Mouse (Mus musculus) activated CD4-positive, CD25-positive, alpha-beta regulatory T cell, adult 4 months (primary cell): ENCODE measurements at regions not wholly inside any gene's neighbourhood (a gene's known extent, or its start where the extent isn't known, plus 50 kb on each side); places are given as distances from the start of the nearest gene placed in this dataset.

ENCODE experiments used
- ATAC-seq: one replicate; pipeline ENCODE4 v1.8.0; 2017

DNA sequence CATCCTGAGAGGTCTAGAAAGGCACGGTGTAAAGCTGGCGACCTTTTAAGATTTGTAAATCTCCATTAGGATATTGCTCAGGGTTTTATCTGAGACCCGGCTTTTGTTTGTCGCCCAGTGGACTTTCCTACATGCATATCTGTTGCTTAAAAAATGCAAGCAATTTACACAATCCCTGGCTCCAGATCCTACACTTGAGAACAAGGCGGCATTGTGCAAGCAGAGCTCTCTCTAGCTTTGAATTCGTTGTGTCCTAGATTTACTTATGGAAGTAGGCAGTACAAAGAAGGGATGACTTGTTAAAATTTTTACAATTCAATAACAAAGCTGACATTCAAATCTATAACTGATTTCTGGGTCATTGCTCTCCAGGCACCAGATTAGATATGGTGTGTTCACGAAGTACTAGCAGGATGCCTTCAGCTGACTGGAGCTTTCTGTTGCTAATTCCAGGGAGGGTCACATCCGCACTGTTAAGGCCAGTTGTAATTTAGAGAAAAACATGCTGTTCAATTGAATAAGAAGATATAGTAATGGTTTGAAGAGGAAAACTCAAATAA lies 62.2 kb upstream of the Teddm2 start:
- ATAC-seq: no peak

DNA sequence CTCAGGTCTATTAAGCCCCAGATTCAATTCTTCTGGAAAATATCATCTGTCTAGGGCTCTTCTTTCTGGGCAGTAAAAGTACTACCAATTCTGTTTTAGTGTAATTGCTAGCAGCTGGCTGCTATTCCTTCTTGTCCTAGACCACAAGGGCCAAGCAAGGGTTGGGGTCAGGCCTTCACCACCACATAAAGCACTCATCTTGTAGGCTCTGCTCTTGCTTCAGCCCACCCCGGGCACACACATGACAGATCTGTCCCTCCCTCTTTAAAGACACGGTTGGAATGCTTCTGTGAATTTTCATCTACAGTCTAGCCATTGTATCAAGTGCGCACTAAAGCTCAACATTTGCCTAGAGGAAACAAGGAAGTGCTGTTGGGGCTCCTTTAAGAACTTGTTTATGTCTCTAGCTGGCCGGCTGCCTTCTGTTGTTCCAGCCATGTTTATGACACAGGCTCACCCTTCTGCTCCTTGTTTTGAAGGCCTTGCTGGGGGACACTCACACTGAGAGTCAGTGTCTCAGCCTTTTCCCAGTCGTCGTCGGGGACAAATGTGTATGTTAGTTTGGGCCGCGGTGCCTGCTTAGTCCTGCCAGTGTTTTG lies 63.8 kb upstream of the Teddm2 start:
- no peak for ATAC-seq

- no peak for ATAC-seq
These were observed 69.4 kb upstream of the Teddm2 start for GRCm38 (mm10) chr1:153969401-153969800.

DNA sequence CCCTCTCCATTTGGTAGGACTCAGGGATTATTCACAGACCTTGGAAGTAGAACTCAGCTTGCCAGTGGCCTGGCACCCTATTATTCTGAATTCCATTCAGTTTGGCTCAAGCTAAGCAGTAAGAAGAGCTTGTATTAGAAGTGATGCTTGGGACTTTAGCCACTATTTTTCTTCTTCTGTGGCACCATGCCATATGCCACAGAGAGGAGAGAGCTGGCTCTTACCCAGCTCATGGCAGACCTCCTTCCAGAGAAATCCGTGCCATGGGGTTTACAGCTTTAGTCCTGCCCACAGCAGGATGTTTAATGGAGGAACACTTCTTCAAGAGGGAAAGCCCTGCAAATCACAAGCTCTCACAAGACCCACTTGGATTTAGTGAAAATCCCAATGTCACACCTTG lies 74.3 kb upstream of the Teddm2 start:
- ATAC-seq: no peak

- ATAC-seq: no peak
These were observed 78.1 kb upstream of the Teddm2 start for GRCm38 (mm10) chr1:153977963-153978726.

GRCm38 (mm10) chr1:153980886-153981285 lies 80.9 kb upstream of the Teddm2 start:
- no peak for ATAC-seq

- ATAC-seq: no peak
These were observed 85.6 kb upstream of the Teddm2 start for GRCm38 (mm10) chr1:153985595-153985994.

- ATAC-seq: no peak
These were observed 86.6 kb upstream of the Teddm2 start for GRCm38 (mm10) chr1:153986632-153987031.

GRCm38 (mm10) chr1:153988297-153988696 lies 88.3 kb upstream of the Teddm2 start:
- no peak for ATAC-seq

DNA sequence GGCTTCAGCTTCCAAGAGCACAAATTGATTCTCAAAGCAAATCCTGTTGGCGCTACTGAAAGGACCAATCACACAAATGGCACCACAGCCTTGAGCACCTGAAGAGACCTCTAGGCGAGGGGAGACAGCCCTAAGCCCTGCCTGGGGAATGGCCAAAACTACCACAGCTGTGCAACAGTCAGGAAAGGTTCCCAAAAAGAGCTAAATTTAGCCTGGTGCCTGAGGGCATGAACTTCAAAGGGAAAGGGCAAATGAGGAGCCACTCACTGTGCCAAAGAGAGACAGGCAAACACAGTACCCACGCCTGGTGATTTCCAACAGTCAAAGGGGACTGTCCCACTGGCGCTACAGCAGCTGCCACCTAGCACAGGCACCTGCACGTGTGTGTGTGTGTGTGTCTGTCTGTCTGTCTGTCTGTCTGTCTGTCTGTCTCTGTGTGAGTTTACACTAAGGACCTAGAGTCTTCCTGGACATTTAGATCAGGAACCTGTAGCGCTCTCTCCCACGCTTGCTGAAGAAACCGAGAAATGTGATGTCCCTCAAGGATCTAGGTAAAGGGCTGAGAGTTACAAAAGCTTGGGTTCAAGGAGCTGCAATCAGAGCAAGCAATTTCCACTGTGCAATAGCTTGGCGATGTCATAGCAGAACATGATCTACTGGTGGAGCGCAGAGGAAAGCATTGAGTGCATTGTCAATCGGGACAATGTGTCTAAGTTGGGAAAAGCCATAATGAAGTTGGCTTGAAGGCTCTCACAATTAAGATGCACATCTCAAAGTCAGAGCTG lies 90.8 kb upstream of the Teddm2 start:
- ATAC-seq: no peak

GRCm38 (mm10) chr1:153992466-153992865 lies 92.4 kb upstream of the Teddm2 start:
- no peak for ATAC-seq

DNA sequence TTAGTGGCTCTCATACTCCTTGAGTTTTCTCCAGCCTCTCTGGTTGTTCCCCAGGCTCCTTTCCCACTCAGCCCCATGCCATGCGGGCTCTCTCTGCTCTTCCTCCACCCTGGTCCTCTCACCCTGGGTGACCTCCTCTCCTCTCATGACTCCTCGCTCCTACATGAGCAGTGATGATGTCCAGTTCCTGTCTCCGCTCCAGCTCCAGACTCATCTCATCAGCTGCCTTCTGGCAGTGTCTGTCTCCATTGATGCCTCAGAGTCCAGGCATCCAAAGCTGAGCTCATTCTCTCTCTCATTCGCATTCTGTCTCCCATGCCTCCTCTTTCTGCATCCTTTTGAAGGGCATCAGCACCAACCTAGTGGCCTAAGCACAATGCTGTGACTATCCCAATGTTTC lies 94.8 kb upstream of the Teddm2 start:
- ATAC-seq: no peak

DNA sequence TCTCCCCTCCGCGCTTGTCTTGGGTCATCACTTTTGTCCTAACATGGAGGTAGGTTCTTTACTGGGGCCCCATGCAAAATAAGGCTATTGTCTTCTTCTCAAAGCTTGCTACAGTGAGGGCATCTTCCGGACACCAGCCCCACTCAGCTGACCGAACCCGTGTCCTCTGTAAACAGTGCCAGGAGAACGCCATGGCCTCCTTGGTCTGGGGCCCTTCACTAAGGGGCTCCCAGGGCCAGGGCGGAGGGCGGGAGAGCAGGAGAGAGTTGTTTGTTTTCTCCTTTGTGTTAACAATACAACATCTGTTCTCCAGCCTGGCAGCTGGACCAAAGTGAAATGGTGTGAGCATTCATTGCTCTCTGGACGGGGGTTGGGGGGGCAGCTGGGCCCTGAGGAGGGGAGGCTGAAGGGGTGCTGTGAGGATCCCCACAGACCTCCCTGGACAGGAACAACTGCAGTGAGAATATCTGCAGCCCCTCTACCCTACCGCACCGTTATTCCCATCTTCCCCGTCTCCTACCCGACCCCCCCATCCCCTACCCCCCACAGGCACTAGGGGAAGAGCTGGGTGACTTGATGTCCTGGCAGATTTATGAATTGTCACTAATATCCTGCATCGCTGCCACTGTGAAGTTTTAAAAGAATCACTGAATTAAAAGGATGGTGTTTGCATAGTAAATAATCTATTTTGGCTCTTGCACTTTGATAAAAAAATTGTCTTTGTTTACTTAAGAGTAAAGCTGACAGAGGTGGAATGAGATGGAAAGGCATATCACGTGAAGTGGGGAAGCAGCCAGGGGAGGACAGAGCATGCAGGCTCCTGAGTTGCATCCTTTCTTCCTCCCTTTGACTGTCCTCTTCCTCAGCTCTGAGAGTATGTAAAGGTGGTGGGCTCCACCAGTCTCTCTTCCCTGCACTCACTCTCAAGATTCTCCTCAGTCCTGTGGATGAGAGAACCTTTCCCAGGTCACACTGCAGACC lies 97.5 kb upstream of the Teddm2 start:
- no peak for ATAC-seq

GRCm38 (mm10) chr1:153999776-154000175 lies 99.7 kb upstream of the Teddm2 start:
- ATAC-seq: no peak

DNA sequence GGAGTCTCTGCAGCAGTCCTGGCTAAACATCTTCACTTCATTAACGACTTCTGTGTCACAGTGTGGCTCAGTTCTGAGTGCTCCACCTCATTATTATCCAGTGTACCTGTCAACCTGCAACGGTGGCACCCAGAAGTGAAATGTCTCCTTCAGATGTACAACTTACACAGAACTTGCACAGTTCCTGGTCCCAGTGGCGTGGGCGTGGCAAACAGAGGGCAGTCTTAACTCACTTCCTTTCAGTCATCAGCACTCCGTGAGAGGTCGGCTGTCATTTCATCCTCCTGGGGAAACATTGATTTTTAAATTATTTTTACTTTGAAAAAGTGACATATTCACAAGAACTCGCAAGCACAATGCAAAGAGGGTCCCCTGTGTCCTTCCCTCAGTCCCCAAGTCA lies 103.6 kb upstream of the Teddm2 start:
- ATAC-seq: no peak

- no peak for ATAC-seq
These were observed 104.6 kb upstream of the Teddm2 start for GRCm38 (mm10) chr1:154004647-154005046.

DNA sequence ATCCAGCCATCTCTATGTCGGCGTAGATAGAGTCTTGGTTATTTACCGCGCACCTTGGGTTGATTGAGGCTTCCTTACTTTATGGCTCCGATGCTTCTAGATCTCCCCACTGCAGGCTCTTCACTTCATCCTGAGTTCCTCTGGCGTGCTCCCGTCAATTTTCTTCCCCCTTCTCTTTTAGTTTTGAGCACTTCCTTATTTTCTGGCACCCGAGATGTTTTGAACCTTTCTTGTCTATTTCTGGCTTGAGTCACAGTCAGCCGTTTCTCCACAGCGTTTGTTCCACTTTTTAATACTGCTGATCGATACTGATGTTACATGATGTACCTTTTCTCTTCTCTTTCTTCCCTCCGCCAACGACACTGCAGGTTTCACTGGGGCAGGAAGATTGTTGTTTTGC lies 106.0 kb upstream of the Teddm2 start:
- ATAC-seq: no peak

- ATAC-seq: no peak
These were observed 107.4 kb upstream of the Teddm2 start for GRCm38 (mm10) chr1:154007440-154007839.

DNA sequence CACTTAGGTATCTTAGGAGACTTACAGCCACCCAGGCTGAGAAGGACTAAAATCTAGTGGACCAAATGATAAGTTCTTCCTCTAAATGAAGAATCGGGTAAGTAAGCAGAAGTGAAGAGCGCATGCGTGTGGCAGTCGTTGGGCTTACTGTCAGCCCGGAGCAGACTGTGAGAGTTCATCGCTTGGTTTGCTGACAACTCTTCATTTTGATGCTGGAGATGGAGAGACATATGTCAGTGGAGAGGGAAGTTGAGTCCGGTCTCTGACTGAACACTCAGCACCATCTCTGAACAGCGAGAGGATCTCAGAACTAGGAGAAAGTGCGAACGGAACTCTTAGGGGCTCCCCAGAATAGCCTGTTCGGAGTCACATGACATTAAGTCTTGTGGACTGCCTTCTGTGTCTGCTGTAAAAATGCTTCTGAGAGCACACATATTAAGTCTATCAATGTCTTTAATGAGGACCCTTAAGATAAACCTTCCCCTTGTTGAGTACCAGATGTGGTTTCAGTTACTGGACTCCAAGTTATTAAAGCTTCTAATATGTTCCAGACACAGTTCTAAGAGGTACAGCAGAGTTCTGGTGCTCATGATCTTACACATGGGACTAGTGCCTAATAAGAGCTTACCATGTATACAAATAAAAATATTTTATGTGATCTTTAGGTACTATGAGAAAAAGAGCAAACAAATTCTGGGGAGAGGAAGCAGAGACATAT lies 108.7 kb upstream of the Teddm2 start:
- ATAC-seq: no peak

- no peak for ATAC-seq
These were observed 110.7 kb upstream of the Teddm2 start for GRCm38 (mm10) chr1:154010681-154011080.

GRCm38 (mm10) chr1:154016516-154016915 lies 116.5 kb upstream of the Teddm2 start:
- no peak for ATAC-seq

DNA sequence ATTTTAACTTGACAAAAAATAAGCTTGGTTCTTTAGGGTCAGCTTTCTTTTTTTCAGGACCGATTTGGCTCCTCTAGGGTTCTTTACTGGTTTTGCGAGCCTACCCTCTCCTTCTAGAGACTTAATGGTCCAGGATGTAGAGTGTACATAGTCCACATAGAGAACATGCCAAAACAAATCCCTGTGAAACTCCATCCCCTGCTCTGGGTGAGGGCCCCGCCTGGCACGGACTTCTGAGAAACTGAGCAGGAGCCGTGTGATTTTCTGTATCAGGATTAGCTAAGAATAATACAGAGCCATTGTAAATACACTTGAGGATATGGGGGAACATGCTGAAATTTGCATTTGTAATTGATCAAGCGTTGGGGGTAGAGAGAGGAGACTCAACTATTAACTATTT lies 118.2 kb upstream of the Teddm2 start:
- ATAC-seq: no peak
